Mouse (Mus musculus) testis, adult 2 months (tissue): ENCODE measurements around the gene Ddx25.

Experiments used
- CTCF ChIP-seq: fragments of 200-500 bp; IDR thresholded peaks from 2 replicates; pipeline ENCODE4 v1.5.1; 2012; ENCODE audit warnings: low read depth, mild to moderate bottlenecking, inconsistent platforms, low read length, moderate library complexity; ENCODE audit not compliant: control insufficient read depth, insufficient read depth, insufficient replicate concordance
- POLR2A ChIP-seq: fragments of 200-500 bp; IDR thresholded peaks from 2 replicates; pipeline ENCODE4 v1.6.1; 2012; ENCODE audit warnings: low read depth, mild to moderate bottlenecking, inconsistent platforms, low read length, moderate library complexity; ENCODE audit not compliant: control insufficient read depth

DNA sequence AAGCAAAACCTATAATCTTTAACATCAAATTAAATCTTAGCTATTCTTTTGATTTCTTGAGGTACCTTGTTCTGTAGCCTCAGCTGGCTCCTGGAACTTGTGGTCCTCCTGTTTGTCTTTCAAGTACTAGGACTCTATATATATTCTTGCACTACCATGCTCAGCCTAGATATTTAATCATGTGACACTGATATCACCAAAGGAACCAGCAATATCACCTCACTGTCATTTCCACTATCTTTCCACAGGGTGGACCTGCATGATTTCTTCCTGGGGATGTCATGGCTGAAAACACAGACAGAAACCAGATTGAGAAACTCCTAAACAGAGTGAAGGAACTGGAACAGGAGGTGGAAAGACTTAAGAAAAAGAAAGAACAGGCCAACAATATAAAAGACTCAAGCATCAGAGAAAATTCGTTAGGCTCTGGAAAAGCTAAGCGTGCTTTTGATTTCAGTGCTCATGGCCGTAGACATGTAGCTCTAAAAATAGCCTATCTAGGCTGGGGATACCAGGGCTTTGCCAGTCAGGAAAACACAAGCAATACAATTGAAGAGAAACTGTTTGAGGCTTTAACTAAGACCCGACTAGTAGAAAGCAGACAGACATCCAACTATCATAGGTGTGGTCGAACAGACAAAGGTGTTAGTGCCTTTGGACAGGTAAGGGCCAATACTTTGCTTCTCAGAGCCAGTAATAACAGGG is 6.4 kb upstream of the Ddx25 start:
- no peak for TF ChIP-seq CTCF
- no peak for TF ChIP-seq POLR2A
